Mouse (Mus musculus): ENCODE data around the gene Rerg. TPM values are rescaled to one million over a fixed set of nuclear protein-coding genes. Genes with fewer than 3 reads are reported as not detected.

The Rerg gene
- total RNA-seq, 2 experiments from 2014 or later, result 2.8 to 3.8 TPM

DNA sequence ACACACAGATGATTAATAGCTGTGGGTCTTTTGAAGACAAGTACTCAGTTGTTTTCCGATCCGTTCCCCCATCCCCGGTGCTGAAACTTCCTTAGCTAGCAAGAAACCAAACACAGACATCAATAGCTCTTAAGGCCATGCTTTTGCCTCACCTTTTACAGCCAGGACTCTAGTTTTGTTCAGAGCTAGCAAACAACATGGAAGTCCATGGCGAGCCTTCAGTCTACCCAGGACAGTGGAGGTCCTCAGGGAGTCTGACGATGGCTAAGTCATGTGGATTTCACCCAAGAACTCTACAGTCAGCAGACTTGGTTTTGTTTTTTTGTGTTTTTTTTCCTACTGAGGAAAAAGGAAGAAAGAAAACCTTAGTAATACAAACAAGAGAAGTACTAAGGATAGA lies 43.4 kb downstream of the Rerg start:
- no peak for DNase-seq

DNA sequence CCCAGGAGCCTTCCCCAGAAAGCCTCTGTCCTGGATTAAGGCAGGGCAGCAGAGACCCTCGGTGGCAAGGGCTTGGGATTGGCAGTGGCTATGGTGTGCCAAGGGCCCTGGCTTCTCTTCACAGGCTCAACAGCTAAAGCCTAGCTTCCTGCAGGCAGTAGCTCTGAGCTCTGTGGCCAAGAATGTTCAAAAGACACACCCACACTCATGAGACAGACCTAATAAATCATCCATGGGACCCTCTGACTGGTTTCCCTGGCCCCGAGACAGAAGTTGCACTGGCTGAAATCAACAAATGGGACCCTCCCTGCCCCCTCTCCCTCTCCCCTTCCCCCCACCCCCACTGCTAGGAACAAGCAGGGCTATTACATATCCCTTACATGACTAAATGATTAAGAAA lies 44.1 kb downstream of the Rerg start:
- DNase-seq, result no peak

DNA sequence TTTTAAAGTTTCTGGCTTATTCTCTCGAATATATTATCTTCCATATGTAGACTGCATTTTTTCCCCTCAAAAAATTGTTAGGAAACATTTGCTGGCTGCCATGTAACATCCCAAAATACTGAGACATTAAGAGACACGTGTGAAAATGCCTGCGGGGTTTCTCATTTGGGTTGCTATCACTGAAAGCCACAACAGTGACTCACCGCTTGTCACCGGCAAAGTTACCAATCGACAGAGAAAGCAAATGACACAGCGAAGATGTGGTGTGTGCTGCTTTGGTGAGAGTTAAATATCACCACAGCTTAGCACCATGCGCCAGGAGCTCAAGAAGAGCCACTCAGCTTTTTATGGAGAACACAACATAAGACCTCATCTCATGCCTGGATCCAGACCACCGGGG lies 44.9 kb downstream of the Rerg start:
- DNase-seq, result no peak

DNA sequence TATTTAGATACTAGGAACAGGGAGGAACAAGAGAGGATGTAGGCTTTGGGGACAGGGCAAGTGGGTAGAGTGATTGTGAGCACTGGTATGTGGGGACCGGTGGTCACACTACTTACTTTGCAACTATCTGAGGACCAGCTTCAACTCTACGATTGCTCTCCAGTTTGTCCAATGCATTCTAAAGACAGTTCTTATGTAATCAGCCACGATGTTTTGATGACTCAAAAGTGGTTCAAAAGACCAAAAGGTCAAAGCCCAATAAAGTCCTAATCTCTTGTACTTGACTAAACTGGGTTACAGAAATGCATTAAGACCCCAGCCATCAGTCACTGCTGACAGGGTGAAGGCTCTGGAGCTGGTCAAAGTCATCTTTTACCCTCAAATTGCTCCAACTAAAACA lies 45.3 kb downstream of the Rerg start:
- no peak for DNase-seq

DNA sequence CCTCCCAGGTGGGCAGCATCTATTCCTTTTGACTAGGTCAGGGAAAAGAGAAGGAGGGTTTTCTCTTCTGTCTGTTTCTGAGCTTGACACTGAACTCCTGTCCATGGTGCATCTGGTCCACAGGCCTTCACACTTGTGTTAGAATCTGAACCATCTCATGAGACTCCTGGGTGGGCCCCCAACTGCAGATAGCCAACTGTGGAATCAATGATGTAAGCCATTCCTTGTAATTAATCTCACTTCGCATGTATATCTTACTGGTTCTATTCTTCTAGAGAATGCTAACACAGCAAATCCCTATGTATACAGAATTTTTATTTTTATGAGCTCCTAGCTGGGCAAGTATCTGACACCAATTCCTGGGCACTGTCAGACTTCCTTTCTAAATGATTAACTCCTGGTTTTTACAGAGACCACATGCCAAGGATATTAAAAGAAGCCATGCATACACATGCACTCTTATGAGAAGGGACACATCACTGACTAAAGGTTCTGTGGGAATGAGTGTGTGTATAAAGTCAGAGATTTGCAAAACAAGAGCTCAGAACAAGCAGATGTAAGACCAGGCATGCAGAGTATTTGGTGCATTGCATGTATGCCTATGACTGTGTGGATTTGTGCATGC lies 53.3 kb downstream of the Rerg start:
- no peak for DNase-seq

DNA sequence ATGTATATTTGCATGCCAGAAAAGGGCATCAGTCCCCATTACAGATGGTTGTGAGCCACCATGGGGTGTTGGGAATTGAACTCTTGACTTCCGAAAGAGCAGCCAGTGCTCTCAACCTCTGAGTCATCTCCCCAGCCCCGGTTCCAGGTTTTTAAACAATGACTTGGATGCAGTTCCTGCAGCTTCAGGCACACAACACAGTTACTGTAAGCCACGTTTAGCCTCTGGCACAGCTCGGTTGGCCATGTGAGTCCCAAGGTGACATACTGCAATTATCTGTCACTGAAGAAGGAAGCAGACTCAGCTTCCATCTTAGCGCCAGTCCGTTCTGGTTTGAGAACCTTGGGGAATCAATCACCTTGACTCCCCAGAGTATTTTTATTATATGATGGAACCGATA lies 55.4 kb downstream of the Rerg start:
- DNase-seq, result no peak

DNA sequence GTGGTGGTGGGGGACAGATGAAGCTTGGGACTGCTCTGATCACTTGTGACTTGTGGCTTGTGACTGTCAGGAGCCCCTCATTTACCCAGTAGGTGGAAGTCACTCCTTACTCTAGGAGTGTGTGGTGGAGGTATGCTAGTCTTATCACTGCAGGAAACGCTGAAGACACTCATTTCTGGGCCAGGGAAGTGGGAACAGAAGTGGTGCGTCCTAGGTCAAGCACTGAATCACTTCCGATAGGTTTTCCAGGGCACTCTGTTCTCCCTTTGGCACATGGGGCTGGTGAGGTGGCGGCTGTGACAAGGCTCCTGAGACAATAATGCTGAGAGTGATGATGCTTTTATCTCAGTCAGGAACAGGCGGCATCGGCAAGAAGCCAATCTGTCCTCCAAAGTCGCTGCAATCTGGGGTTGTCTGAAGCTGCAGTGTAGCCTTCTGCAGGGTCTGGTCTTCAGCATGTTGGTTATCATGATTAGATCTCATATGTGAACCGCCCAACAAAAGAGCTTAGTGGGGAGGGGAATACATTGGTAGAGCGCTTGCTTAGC lies 59.0 kb downstream of the Rerg start:
- DNase-seq, result no peak

DNA sequence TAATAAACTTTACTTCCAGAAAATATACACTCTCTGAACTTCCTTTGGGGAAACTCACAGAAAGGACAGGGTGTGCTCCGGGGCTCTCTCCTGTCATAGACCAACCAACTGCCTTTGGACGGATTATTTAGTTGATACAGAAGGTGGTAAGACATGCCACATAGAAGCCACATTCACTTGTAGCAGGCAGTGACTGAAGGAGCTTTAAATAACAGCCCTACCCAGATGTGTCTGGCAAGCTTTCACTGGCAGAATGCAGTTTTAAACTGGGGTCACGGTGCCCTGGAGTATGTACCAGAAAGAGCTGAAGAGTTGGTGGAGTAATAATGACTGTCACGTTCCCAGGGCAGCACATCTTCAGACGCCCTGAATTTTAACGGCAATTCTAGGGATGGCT lies 59.5 kb downstream of the Rerg start:
- no peak for DNase-seq

DNA sequence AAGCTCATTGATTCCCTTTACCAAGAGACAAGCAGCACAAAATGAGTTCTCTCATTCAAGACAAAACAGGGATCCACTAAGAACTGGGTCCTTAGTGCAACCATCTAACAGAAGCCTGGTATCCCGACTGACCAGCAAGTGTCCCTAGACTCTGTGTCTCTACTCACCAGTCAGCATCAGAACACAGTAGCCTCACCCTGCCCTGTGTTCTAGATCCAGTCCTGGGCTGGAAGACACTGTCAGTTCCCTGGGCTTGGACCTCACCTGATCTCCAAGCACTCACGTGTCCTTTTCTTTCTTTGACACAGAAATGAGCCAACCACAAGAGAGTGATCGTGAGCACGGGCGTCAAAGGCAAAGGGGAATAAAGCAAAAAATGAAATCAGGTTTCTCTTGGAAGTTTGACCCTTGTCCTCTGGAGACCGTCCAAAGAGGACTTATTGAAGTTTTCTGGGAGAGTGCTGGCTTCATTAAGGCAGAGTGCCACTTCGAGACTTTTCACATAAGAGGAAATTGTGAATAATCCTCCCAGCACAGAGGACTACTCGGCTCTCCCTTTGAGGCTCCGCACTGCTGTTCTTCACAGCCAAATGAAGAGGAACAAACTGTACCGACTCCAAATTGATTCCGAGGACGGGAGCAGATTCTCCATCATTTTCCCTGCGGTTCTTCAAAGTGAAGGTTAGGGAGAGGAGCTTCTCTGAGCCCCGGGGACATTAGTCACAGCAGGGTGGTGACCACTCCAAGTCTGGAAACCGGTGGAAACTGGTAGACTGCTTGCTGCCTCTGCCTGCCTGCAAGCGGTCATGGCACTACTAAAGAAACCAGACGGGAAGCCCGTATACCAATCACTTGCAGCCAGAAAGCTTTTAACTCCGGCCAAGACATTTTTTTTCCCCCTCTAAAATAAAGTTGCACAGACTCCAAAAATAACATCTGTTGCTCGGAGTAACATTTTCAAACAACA lies 60.2 kb downstream of the Rerg start:
- DNase-seq, result no peak

DNA sequence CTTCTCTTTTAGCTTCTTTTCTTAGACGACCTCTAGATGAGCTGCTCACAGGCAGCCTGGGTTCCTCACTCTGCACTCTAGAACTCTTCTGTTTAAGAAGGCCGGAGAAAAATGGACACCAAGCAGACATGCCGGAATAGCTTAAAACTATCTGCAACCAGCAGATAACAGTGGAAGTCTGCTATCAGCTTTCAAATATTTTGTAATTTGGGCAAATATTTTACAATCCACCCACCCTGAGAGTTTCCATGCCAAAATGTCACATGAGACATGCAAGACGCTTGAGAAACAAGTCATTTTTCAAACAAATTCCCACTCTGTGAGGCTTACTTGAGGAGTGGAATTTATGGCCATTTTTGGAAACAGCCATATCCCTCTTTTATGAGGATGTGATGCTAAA lies 65.0 kb downstream of the Rerg start:
- DNase-seq, result no peak

DNA sequence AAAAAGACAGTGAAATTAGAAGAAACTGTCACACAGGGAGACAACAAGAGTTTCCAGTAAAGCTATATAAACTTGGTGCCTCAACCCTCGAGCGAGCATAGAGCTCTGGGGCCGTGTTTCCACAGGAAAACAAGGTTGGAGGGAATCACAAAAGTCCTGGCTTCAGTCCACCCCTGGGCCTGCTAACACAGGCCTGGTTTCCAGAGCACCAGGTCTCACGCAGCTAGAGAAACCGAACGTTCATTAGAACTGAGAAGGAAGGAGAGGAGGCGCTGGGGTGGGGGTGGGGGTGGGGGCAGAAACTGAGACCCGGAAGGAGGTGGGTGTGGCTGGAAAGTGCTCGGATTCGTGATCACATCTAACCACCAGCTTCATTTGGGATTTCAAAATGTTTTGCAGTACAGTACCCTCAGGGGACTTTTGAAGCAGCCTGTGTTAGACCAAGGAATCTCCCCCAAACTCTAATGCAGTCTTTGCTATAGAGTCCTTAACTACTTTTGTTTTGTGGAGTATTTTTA lies 67.6 kb downstream of the Rerg start:
- DNase-seq, result no peak

DNA sequence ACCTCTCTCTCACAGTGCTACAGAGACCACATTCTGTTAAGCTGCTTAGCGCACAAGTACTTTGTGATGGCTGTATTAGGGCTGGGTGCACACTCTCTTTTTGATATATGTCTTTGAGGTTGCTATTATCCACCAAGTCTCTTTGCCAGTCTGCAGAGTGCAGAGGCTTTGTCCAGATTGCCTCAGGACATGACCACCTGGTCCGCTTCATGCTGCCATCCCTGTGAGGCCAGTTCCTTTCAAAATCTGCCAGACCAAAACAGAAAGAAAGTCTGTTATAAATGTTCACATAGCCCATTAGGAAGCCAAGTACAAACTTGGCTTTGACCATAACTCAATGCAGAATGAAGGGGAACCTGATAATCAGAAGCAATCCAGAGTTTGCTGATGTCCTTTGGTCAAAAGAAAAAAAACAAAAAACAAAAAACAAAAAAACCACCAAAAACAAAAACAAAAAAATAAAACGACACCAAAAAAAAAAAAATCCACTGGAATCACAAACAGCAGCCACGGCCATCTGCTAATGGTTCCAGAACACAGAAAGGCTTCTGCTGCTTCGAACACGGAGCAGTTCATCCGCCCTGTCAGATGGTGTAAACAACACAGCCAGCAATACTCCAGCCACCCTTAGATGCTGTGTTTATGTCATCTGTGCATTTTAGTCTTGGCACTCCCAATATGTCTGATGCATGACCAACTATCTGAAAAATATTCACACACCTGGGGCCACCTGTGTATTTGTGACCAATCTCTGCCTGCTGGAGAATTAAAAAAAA lies 68.2 kb downstream of the Rerg start:
- DNase-seq, result no peak

DNA sequence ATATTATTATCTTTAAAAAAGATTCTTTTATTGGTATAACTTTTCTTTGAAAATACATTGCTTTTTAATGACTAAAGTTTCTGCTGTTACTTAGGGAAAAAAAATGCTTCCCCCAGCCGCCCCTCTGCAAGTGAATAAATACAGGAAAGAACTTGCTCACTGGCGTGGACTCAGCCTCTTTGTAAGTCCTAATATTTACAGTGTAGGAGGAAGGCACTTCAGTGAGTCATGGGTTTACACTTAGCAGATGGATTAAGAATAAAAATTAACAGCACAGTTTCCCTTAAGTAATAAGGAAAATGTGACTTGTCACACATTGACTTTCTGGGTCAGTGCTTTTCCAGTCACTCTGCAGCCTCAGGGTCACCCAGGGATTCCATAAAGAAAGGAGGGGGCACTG lies 70.0 kb downstream of the Rerg start:
- DNase-seq, result no peak

DNA sequence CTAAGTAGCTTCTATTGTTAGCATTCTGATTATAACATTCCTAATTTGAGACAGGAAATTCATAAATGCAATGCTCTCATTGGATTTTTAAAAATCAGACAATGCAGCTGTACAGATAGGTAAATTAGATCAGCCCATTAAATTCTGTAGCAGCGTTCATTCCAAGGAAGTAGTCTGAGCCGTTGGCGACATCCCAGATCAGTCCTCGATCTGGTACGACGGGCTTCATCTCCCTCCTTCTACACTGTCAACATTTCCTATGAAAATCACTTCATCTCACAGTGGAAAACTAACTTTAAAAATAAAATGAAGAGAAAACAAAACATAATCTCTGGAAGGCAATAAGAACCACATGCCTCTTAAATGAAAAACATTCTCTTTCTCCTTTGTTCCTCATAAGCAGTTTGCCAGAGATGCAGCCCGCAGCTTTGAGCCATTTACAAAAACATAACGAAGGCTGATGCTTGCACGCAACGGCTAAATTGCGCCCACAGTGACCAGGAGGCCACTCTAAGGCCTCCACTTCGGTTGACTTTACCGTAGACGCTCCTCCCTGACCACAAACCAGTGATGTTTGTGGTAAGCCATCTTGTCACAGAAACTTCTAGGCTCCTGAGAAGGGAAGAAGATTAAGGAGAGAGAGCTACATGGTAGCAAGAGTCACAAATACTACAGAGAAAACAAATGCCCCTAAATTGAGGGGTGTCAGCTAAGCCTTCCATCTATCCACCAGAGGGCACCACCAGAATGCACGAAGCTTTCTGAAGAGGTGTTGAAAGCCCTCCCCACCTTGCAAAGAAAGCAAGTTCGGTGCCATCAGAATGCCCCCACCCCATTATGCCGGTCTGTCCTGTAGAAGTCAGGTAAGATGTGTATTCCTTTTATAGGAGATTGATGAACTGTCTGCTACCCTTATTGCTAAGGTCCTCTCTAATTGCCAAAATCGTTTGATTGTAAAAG lies 71.8 kb downstream of the Rerg start:
- peak; percentile 43 for DNase-seq

DNA sequence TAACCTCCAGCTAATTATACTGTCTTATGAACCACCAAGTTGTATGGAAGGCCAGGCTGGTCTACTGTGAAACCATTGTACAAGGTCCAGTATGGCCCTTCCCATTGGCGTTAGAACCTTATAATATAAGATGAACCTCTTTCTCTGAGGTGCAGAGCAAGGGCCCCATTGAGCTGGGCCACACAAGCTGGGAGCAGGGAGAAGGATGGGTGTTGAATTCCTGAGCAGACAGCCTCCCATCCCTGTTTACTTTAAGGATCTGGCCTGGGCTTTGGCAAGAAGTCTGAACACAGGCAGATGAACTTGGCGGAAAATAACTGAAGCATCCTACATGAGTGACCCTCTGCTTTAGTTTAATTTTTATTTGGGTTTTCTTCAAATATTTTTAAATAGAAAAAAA lies 75.8 kb downstream of the Rerg start:
- no peak for DNase-seq

DNA sequence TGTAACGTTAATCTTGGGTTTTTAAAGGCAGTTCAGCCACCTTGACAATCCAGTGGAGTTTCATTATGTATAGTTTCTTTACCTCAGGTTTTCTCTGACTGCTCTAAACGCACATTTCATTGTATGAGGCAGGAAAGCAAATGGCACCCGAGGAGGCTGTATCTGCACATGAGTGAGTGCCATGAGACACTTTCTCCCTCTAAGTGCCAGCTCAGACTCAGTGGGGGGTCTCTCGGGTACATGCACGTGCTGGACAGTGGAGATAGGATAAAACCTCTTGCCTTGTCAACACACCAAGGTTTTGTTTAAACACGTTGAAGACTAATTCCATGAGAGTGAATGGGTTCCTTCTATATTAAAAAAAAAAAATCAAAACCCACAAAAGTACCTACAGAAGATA lies 81.8 kb downstream of the Rerg start:
- no peak for DNase-seq

DNA sequence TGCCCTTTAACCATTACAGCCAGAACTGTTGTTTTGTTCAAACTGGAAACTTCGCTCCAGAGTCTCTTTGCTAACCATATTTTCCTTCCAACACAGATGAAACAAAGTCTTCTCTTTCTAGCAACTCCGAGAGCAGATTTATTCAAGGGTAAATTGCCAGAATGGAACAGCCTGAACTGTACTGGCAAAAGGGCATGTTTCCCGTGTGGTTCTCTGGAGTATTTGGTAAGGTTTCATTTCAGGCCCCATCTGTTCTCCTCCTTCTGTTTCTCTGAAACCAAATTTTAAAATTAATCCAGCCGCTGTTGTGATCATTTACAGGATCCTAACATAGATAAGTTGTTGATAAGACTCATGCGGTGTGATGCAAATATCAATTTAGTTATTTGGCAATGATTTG lies 82.3 kb downstream of the Rerg start:
- no peak for DNase-seq

DNA sequence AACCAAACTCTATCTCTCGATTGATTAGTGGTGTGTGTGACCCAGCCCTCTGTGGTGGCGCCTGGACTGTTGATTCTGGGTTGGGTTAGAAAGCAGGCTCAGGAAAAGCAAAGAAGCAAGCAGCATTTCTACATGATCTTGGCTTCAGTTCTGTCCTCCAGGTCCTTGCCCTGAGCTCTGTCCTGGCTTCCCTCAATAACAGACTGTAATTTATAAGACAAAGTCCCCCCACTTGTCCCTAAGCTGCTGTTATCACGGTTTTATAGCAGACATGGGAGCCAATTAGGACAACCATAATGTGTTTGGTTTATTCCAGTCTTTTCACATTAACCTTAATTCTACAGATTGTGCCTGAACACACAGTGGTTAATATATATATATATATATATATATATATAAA lies 82.8 kb downstream of the Rerg start:
- no peak for DNase-seq

DNA sequence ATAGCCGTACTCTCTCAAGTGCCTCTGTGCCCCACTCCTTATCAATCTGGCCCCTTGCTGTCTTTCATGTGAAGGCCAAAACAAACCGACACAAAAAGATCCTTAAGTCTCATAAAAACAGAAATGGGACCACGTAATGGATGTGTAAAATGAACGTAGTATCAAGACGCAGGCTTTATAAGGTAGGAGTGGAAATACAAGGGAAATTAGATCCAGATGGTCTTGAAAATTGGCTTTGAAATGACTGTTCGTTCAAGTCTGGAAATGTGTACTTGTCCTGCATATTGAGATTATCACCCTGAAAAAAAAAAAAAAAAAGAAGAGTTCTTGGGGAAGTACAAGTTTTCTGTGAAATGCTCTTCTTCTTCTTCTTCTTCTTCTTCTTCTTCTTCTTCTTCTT lies 90.6 kb downstream of the Rerg start:
- DNase-seq, result no peak

DNA sequence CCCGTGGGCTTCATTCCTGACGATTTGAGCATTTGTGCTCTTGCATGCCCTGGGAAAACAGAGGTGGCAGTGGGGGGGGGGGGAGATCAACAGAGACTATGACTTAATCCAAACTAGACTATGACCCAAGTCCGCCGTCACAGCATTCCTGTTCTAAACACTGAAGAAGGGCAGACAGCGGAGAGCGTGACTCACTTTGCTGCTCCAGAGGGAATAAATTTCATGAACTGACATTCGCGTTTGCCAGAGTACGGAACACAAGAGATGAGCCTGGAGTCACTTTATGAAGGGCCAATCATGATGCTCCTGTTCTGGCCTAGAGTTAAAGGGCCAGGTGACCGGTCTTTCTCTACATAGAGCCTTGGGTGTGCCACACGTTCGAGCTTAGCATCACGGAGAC lies 93.6 kb downstream of the Rerg start:
- no peak for DNase-seq

DNA sequence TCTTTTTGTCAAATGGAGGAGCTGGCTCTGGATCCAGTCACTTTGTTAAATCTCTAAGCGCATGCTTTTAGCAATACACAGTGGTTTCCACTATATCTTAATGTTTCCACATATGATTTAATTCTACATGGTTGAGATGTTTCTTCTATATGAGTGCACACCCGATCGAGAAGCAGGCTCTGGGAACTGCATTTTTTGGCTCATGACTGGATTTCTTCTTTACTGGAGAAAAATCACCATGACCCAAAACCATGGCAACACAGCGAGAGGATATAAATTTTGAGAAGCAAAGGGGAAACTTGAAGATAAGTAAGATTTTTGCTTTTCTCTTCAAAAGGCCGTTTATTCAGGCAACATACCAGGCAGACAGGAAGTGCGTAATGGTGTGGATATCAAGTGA lies 94.1 kb downstream of the Rerg start:
- no peak for DNase-seq
